Mouse (Mus musculus): ENCODE measurements around the gene Trim47. TPM values are rescaled to one million over a fixed set of nuclear protein-coding genes. Genes with fewer than 3 reads are reported as not detected.

Trim47 gene
- total RNA-seq, 1 experiment from 2014 or later = 21.3 TPM

DNA sequence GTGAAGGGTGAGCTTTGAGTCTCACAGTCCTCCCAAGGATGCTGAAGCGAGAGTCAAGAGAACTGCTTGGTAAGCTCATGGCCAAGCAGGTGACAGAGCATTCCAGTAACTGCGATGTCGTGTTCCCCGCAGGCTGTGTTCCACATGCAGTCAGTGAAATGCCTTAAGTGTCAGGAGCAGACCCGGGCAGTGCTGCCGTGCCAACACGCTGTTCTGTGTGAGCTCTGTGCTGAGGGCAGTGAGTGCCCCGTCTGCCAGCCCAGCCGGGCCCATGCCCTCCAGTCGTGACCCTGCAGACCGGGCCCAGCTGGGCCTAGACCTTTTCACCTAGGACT is 67.4 kb downstream of the Trim47 start:
- no peak for ATAC-seq (replicated peaks in 1 of 2; ENCODE audit: insufficient read depth in 1 of 2, low FRiP score in 2 of 2, low TSS enrichment in 1 of 2, low read depth in 1 of 2, poor library complexity in 2 of 2, severe bottlenecking in 2 of 2)

DNA sequence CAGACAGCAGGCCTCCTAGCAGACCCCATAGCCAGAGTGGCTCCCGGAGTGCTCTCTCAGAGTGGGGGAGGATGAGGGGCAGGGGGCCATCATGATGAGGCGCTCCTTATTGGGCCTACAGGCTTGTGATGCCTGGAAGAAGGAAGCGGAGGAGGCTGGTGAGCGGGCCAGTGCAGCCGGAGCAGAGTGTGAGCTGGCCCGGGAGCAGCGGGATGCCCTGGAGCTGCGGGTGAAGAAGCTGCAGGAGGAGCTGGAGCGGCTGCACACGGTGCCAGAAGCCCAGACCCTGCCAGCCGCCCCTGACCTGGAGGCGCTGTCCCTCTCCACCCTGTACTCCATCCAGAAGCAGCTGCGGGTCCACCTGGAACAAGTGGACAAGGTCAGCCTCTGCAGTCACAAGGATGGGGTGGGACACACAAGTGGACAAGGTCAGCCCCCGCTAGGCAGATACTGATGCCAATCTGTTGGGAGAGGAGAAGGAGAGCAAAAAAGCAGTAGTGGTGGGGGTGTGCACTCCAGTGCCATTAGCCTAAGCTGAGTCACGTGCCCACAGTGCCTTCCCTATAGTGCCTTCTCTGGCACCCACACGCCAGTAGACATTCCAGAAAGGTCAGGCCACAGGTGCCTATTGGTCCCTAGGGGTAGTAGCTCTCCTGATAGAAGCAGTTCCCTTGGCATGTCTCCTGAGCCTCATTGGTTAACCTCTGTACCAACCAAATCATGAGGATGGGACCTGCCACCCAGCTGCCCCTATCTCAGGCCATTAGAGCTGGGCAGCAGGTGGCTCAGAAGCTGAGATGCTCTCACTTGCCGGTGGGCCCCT is 67.9 kb downstream of the Trim47 start:
- ATAC-seq (replicated peaks in 1 of 2; ENCODE audit: insufficient read depth in 1 of 2, low FRiP score in 2 of 2, low TSS enrichment in 1 of 2, low read depth in 1 of 2, poor library complexity in 2 of 2, severe bottlenecking in 2 of 2) = no peak

DNA sequence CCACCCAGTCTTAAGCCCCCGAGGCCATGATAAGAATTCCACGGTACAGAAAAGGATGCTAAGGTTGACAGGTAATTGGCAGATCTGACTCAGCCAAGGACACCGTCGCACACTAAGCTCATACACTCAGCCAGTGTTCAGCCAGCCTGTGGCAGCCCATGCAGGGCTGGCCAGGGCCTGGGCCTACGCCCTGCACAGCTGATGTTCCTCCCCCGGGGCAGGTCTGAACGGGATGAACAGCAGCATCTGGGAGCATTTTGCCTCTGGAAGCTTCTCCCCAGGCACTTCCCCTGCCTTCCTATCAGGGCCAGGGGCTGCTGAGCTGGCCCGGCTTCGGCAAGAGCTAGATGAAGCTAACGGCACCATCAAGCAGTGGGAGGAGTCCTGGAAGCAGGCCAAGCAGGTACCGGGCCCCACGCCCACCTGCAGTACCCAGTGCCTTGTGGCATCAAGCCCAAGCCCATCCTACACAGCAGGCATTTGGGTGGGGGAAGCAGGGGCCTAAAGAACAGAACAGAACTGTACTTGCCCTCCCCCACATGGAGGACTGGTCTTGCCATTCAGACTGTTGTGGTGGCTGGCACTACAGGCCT is 68.9 kb downstream of the Trim47 start:
- no peak for ATAC-seq (replicated peaks in 1 of 2; ENCODE audit: insufficient read depth in 1 of 2, low FRiP score in 2 of 2, low TSS enrichment in 1 of 2, low read depth in 1 of 2, poor library complexity in 2 of 2, severe bottlenecking in 2 of 2)

DNA sequence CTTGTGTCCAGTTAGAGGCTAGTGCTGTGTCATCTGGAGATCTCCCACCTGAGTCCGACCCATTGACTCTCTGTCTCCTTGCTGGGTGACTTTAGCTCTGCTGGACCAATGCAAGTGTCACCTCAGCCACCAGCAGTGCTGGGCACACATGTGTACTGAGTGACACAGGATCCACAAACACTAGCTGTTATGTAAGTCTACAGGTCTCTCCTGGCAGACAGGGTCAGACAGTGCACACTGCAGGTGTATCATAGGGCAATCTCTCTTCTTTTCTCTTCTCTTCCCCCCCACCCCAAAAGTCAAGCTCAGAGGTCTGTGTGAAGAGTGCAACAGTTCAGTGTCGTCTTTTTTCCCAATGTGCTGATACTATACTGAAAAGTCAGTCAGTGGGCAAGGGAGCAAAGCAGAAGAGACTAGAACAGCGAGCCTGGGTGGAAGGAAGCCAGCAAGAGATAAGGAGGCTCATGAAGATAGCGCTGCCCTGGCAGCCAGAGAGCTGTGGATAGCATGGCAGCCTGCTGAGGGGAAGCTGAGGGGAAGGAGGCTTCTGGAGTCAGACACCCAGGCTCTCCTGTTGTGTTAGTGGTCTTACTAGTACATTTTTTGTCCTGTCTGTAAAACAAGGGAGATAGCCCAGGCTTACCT is 69.7 kb downstream of the Trim47 start:
- ATAC-seq (replicated peaks in 1 of 2; ENCODE audit: insufficient read depth in 1 of 2, low FRiP score in 2 of 2, low TSS enrichment in 1 of 2, low read depth in 1 of 2, poor library complexity in 2 of 2, severe bottlenecking in 2 of 2) = no peak; a peak in 1 of 4 replicates

GRCm38 (mm10) chr11:116055873-116056272 is 71.1 kb downstream of the Trim47 start:
- no peak for ATAC-seq (replicated peaks in 1 of 2; ENCODE audit: insufficient read depth in 1 of 2, low FRiP score in 2 of 2, low TSS enrichment in 1 of 2, low read depth in 1 of 2, poor library complexity in 2 of 2, severe bottlenecking in 2 of 2)

Other genes with a start within 250 kb of the Trim47 start
- gene Smim5, start 227.2 kb downstream of the Trim47 start, total RNA-seq (2017) = 7.3 and 32.0 TPM in 2 replicates
- gene Smim6, start 215.2 kb downstream of the Trim47 start, total RNA-seq (2017) = 3.8 and 6.6 TPM in 2 replicates
- gene Sap30bp, start 193.9 kb downstream of the Trim47 start, total RNA-seq (2017) = 116 and 170 TPM in 2 replicates
- 13.6 and 14.8 TPM in 2 replicates for gene Recql5, start 193.7 kb downstream of the Trim47 start, total RNA-seq (2017)
- gene Itgb4, start 152.5 kb downstream of the Trim47 start, total RNA-seq (2017) = 0.56 and 5.8 TPM in 2 replicates
- gene Galk1, start 114.5 kb downstream of the Trim47 start, total RNA-seq (2017) = 32.4 and 36.0 TPM in 2 replicates
- gene H3f3b, start 99.2 kb downstream of the Trim47 start, total RNA-seq (2017) = 997 and 1,138 TPM in 2 replicates
- 19.1 and 19.9 TPM in 2 replicates for gene Unk, start 96.9 kb downstream of the Trim47 start, total RNA-seq (2017)
- gene Unc13d, start 49.2 kb downstream of the Trim47 start, total RNA-seq (2017) = 33.5 and 42.0 TPM in 2 replicates
- 38.6 and 44.8 TPM in 2 replicates for gene Wbp2, start 40.2 kb downstream of the Trim47 start, total RNA-seq (2017)
- 9.1 TPM in 2 replicates for gene Trim65, start 3.9 kb upstream of the Trim47 start, total RNA-seq (2017)
- gene Mrpl38, start 11.7 kb upstream of the Trim47 start, total RNA-seq (2017) = 17.8 and 19.8 TPM in 2 replicates
- gene Fbf1, start 41.0 kb upstream of the Trim47 start, total RNA-seq (2017) = 17.6 and 46.2 TPM in 2 replicates
- 12.3 and 22.2 TPM in 2 replicates for gene Ten1, start 71.6 kb upstream of the Trim47 start, total RNA-seq (2017)
- 43.2 and 45.2 TPM in 2 replicates for gene Acox1, start 71.8 kb upstream of the Trim47 start, total RNA-seq (2017)
- gene Evpl, start 110.9 kb upstream of the Trim47 start, total RNA-seq (2017) = 2.4 and 2.9 TPM in 2 replicates
- gene Srp68, start 147.0 kb upstream of the Trim47 start, total RNA-seq (2017) = 36.5 and 43.6 TPM in 2 replicates
- 0.31 TPM in 1 of 2 replicates, not detected in the other for gene Galr2, start 153.7 kb upstream of the Trim47 start, total RNA-seq (2017)
- gene Exoc7, start 180.0 kb upstream of the Trim47 start, total RNA-seq (2017) = 20.4 and 25.8 TPM in 2 replicates
- gene Foxj1, start 208.2 kb upstream of the Trim47 start, total RNA-seq (2017) = 0.38 TPM in 1 of 2 replicates, not detected in the other

Data from hematopoietic stem cell, adult 5-6 weeks (primary cell).